Mouse (Mus musculus): Measurements from ENCODE around the gene Zfp691.

Zfp691 gene

GRCm38 (mm10) chr4:119147347-119147746 is 26.6 kb downstream of the Zfp691 start:
- no peaks in the 10 kb centered on the region for H3K27me3 ChIP-seq (ENCODE audit: control insufficient read depth, insufficient read depth, low read length, poor library complexity, severe bottlenecking)
- DNase-seq (ENCODE audit: low read depth, low spot score): no peak
- no peaks in the 10 kb centered on the region for H3K36me3 ChIP-seq (ENCODE audit: control insufficient read depth, insufficient read depth, low read length, poor library complexity, severe bottlenecking)

- no peak for DNase-seq (ENCODE audit: low read depth, low spot score)
- Histone ChIP-seq H3K36me3 (ENCODE audit: control insufficient read depth, insufficient read depth, low read length, poor library complexity, severe bottlenecking) (no peaks in the 10 kb centered on the region), H3K27me3 (ENCODE audit: control insufficient read depth, insufficient read depth, low read length, poor library complexity, severe bottlenecking) (no peaks in the 10 kb centered on the region)
These were observed 27.2 kb downstream of the Zfp691 start for GRCm38 (mm10) chr4:119146816-119147215.

GRCm38 (mm10) chr4:119142230-119142871 is 31.6 kb downstream of the Zfp691 start:
- Histone ChIP-seq H3K27me3 (ENCODE audit: control insufficient read depth, insufficient read depth, low read length, poor library complexity, severe bottlenecking) (no peaks in the 10 kb centered on the region), H3K36me3 (ENCODE audit: control insufficient read depth, insufficient read depth, low read length, poor library complexity, severe bottlenecking) (peaks cover 1% of the 10 kb centered on the region; the same call in 1 of the 2 replicates)
- DNase-seq (ENCODE audit: low read depth, low spot score): peak; percentile 70

- no peaks in the 10 kb centered on the region for H3K27me3 ChIP-seq (ENCODE audit: control insufficient read depth, insufficient read depth, low read length, poor library complexity, severe bottlenecking)
- DNase-seq (ENCODE audit: low read depth, low spot score): no peak
- peaks cover 3% of the 10 kb centered on the region; the same call in 1 of the 2 replicates for H3K36me3 ChIP-seq (ENCODE audit: control insufficient read depth, insufficient read depth, low read length, poor library complexity, severe bottlenecking)
These were observed 32.8 kb downstream of the Zfp691 start for GRCm38 (mm10) chr4:119141191-119141590.

GRCm38 (mm10) chr4:119140126-119140525 is 33.9 kb downstream of the Zfp691 start:
- H3K27me3 ChIP-seq (ENCODE audit: control insufficient read depth, insufficient read depth, low read length, poor library complexity, severe bottlenecking): no peaks in the 10 kb centered on the region
- peaks cover 4% of the 10 kb centered on the region; the same call in 1 of the 2 replicates for H3K36me3 ChIP-seq (ENCODE audit: control insufficient read depth, insufficient read depth, low read length, poor library complexity, severe bottlenecking)
- DNase-seq (ENCODE audit: low read depth, low spot score): peak; percentile 75

GRCm38 (mm10) chr4:119138776-119139175 is 35.2 kb downstream of the Zfp691 start:
- Histone ChIP-seq H3K36me3 (ENCODE audit: control insufficient read depth, insufficient read depth, low read length, poor library complexity, severe bottlenecking) (peaks cover 6% of the 10 kb centered on the region), H3K27me3 (ENCODE audit: control insufficient read depth, insufficient read depth, low read length, poor library complexity, severe bottlenecking) (no peaks in the 10 kb centered on the region)
- DNase-seq (ENCODE audit: low read depth, low spot score): no peak

- peaks cover 8% of the 10 kb centered on the region for H3K36me3 ChIP-seq (ENCODE audit: control insufficient read depth, insufficient read depth, low read length, poor library complexity, severe bottlenecking)
- H3K27me3 ChIP-seq (ENCODE audit: control insufficient read depth, insufficient read depth, low read length, poor library complexity, severe bottlenecking): no peaks in the 10 kb centered on the region
- no peak for DNase-seq (ENCODE audit: low read depth, low spot score)
These were observed 35.8 kb downstream of the Zfp691 start for GRCm38 (mm10) chr4:119138171-119138570.

- peaks cover 11% of the 10 kb centered on the region for H3K36me3 ChIP-seq (ENCODE audit: control insufficient read depth, insufficient read depth, low read length, poor library complexity, severe bottlenecking)
- DNase-seq (ENCODE audit: low read depth, low spot score): no peak
- no peaks in the 10 kb centered on the region for H3K27me3 ChIP-seq (ENCODE audit: control insufficient read depth, insufficient read depth, low read length, poor library complexity, severe bottlenecking)
These were observed 36.7 kb downstream of the Zfp691 start for GRCm38 (mm10) chr4:119137313-119137712.

GRCm38 (mm10) chr4:119133860-119134259 is 40.1 kb downstream of the Zfp691 start:
- no peak for DNase-seq (ENCODE audit: low read depth, low spot score)
- H3K27me3 ChIP-seq (ENCODE audit: control insufficient read depth, insufficient read depth, low read length, poor library complexity, severe bottlenecking): no peaks in the 10 kb centered on the region
- peaks cover 13% of the 10 kb centered on the region for H3K36me3 ChIP-seq (ENCODE audit: control insufficient read depth, insufficient read depth, low read length, poor library complexity, severe bottlenecking)

GRCm38 (mm10) chr4:119133306-119133705 is 40.7 kb downstream of the Zfp691 start:
- Histone ChIP-seq H3K36me3 (ENCODE audit: control insufficient read depth, insufficient read depth, low read length, poor library complexity, severe bottlenecking) (peaks cover 13% of the 10 kb centered on the region), H3K27me3 (ENCODE audit: control insufficient read depth, insufficient read depth, low read length, poor library complexity, severe bottlenecking) (no peaks in the 10 kb centered on the region)
- no peak for DNase-seq (ENCODE audit: low read depth, low spot score)

GRCm38 (mm10) chr4:119131189-119131910 is 42.6 kb downstream of the Zfp691 start:
- Histone ChIP-seq H3K27me3 (ENCODE audit: control insufficient read depth, insufficient read depth, low read length, poor library complexity, severe bottlenecking) (no peaks in the 10 kb centered on the region), H3K36me3 (ENCODE audit: control insufficient read depth, insufficient read depth, low read length, poor library complexity, severe bottlenecking) (peaks cover 12% of the 10 kb centered on the region)
- DNase-seq (ENCODE audit: low read depth, low spot score): peak; percentile 53

- H3K27me3 ChIP-seq (ENCODE audit: control insufficient read depth, insufficient read depth, low read length, poor library complexity, severe bottlenecking): no peaks in the 10 kb centered on the region
- peaks cover 9% of the 10 kb centered on the region for H3K36me3 ChIP-seq (ENCODE audit: control insufficient read depth, insufficient read depth, low read length, poor library complexity, severe bottlenecking)
- no peak for DNase-seq (ENCODE audit: low read depth, low spot score)
These were observed 44.9 kb downstream of the Zfp691 start for GRCm38 (mm10) chr4:119129096-119129495.

- Histone ChIP-seq H3K27me3 (ENCODE audit: control insufficient read depth, insufficient read depth, low read length, poor library complexity, severe bottlenecking) (no peaks in the 10 kb centered on the region), H3K36me3 (ENCODE audit: control insufficient read depth, insufficient read depth, low read length, poor library complexity, severe bottlenecking) (peaks cover 9% of the 10 kb centered on the region)
- no peak for DNase-seq (ENCODE audit: low read depth, low spot score)
These were observed 45.4 kb downstream of the Zfp691 start for GRCm38 (mm10) chr4:119128547-119128946.

- Histone ChIP-seq H3K36me3 (ENCODE audit: control insufficient read depth, insufficient read depth, low read length, poor library complexity, severe bottlenecking) (peaks cover 3% of the 10 kb centered on the region), H3K27me3 (ENCODE audit: control insufficient read depth, insufficient read depth, low read length, poor library complexity, severe bottlenecking) (no peaks in the 10 kb centered on the region)
- DNase-seq (ENCODE audit: low read depth, low spot score): peak; percentile 86
These were observed 46.8 kb downstream of the Zfp691 start for GRCm38 (mm10) chr4:119127229-119127628.

GRCm38 (mm10) chr4:119125577-119126270 is 48.3 kb downstream of the Zfp691 start:
- no peaks in the 10 kb centered on the region for H3K27me3 ChIP-seq (ENCODE audit: control insufficient read depth, insufficient read depth, low read length, poor library complexity, severe bottlenecking)
- no peak for DNase-seq (ENCODE audit: low read depth, low spot score)
- peaks cover 2% of the 10 kb centered on the region; the same call in 1 of the 2 replicates for H3K36me3 ChIP-seq (ENCODE audit: control insufficient read depth, insufficient read depth, low read length, poor library complexity, severe bottlenecking)

Measured in splenic B cell, adult 2 months (primary cell).